Mouse (Mus musculus) heart, postnatal 14 days (tissue): ENCODE measurements around the gene Rilp. TPM values are rescaled to one million over a fixed set of nuclear protein-coding genes. Genes with fewer than 3 reads are reported as not detected.
"Not testable (repeated sequence)": the region's sequence is repeated elsewhere in the genome, so short reads cannot be mapped to it uniquely, and the experiment has no call there.

Experiments used
- DNase-seq, 2 experiments: peaks; one replicate each; pipeline ENCODE4 v3.0.0; 2021 to 2022
- intact Hi-C: fragments of 180-260 bp; cut with DNase I; formaldehyde crosslinking; loops from one replicate; pipeline ENCODE4 v1.15.1; 2025
- microRNA-seq, 2 experiments: library from miRNA; unstranded; fragments of <30 nt; microRNA quantifications; one replicate each; pipeline ENCODE4 v1.2.0; 2021 to 2022
- total RNA-seq, 2 experiments: library from RNA; stranded (reverse); gene quantifications; 2 replicates each; pipeline ENCODE4 v1.2.3; 2021

The Rilp gene
- total RNA-seq, 2 experiments from 2014 or later, result 42.2 to 44.1 TPM

GRCm38 (mm10) chr11:75551321-75551720 is 41.4 kb downstream of the Rilp start:
- no peak for DNase-seq
- intact Hi-C loops, result no loop called here

DNA sequence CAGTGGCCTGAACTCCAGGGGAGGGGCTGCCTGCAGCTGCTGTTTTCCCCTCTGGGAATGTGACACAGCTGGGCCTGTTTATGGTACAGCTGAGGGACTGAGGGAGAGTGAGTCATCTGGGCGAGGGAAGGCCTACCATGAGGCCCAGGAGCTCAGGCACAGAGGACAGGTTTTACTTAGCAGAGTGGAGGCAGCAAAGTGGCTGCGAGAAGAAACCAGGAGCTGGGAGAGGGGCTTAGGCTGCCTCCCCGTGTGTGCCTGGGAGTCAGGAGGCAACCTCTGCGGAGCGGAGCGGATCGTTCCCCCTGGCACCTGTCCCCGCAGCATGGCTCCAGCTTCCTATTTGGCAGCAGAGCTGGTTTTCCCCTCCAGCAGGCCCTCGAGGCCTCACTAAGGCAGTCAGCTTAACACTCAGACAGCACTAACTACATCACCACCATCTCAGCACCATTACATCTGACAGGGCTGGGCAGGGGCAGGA is 42.1 kb downstream of the Rilp start:
- peak; percentile 59 to 69 for DNase-seq
- intact Hi-C loops, result no loop called here

DNA sequence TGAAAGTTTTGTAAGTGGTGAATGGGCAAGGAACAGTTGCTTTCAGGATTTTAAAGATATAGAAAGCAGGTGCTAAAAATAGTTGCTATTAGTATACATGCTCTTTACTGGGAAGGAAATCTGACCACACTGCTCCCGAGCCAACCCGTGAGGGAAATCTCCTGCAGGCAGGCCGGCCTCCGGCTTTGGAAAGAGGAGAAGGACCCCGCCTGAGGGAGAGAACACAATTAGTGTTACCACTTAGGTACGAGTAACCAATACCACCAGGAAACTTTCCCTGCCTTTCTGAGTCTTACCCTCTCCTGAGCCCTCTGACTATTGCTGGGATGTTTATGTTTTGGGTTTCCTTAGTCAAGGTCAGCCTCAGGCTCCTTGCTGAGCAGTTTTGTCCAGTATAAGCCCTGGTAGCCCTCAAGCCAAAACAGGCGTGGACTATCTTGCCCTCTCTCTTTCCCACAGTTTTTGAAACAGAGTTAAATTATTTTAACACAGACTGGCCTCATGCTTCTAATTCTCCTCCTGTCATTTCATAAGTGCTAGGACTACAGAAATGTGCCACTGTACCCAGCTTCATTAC is 43.1 kb downstream of the Rilp start:
- no peak for DNase-seq
- intact Hi-C loops, result no loop called here

DNA sequence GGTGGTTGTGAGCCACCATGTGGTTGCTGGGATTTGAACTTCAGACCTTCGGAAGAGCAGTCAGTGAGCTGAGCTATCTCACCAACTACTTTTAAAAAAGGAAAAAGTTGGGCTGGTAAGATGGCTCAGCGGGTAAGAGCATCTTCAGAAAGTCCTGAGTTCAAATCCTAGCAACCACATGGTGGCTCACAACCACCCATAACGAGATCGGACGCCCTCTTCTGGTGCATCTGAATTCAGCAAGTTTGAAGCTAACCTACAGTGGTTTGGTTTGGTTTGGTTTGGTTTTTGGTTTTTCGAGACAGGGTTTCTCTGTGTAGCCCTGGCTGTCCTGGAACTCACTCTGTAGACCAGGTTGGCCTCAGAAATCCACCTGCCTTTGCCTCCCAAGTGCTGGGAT is 46.1 kb downstream of the Rilp start:
- DNase-seq, intact Hi-C loops: not testable (repeated sequence)

- intact Hi-C loops, result no loop called here
- DNase-seq, result no peak
These were observed 47.2 kb downstream of the Rilp start for GRCm38 (mm10) chr11:75557142-75557541.

DNA sequence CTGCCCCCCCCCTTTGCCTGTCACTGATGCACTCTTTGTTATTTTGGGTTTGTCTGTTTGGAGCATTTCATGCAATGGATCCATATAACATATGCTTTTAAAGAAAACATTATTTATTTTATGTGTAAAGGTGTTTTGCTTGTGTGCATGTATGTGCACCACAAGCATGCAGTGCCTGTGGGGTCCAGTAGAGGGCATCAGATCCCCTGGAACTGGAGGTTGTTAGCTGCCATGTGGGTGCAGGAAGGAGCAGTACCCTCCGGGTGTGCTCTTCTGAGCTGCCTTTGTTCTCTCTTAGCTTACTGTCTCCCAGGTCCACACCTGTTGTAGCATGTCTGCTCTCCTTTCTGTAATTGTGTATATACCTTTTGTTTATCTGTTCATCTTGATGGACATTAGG is 48.2 kb downstream of the Rilp start:
- DNase-seq, result no peak
- intact Hi-C loops, result no loop called here

DNA sequence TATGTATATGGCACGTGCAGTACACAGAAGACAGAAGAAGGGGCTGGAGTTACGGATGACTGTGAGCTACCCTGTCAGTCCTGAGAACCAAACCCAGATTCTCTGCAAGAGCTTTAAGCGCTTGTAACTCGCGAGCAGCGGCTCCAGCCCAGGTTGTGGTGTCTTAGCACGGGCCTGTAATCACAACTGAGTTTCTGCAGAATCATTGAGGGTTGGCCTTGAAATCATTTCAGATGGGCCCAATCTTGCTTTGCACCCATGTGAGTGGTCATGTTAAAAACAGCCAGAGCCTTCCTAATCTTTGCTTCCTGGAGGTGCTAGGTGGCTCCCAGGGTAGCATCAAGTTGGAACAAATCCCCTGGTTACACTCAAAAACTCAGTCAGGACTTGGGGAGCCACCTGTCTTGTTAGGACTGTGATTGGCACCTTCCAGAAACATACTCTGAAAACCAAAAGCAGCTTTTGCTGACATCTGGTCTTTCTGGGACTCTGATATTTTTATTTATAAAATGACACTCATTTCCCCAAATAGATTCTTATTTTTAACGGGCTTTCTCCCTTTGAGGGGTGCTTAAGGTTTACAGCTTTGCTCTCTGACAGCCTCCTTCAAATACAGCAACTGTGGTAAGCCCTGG is 50.1 kb downstream of the Rilp start:
- intact Hi-C loops, result no loop called here
- no peak for DNase-seq

DNA sequence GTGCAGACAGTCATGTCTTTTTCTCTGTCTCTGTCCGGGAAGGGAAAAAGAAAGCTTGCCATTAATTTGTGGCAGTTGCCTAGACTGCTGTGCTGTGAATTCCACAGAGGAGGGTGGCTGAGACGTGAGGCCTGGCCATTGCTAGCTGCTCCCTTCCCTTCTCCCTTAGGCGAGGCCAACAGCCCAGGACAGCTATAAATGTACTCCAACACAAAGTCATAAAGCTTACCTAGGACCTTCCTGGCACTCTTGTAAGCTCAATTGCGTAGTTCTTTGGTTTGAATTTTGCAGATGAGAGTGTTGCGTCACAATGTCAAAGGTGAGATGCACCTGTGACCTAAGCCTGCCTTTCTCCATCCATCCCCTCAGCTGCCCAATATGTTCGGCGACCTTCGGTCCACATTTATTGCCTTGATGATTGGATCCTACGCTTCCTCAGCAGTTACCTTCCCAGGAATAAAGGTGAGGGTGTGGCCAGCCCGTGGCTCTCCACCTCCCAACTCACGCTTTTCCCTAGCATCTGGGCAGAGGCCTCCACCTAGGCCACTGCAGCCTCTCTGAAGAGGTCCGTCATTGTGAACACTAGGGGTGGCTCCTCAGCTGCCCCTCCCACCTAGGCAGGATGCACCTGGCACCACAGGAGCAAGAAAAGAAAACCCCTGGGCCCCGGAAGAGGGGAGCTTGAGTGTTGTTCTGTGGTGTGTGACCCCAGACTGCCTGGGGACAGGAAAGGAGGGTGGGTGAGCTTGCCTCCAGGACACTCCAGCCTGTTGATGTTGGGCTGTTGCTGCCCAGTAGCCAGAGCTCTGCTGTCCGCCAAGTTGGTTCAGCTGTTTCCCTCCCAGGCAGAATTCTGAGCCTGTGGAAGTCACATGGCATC is 50.9 kb downstream of the Rilp start:
- intact Hi-C loops, result no loop called here
- DNase-seq, result no peak

GRCm38 (mm10) chr11:75561410-75561791 is 51.5 kb downstream of the Rilp start:
- intact Hi-C loops, result no loop called here
- DNase-seq, result no peak

Small RNAs within 50 kb of the gene (microRNA-seq; reads per million reads assigned to microRNA genes)
- gene Mir22 (8,628 to 40,626 reads per million in 2 experiments), gene Mir3971 (0 reads per million in 2 experiments)

Other genes starting within 250 kb of the Rilp start
- gene Rpa1, start 161.8 kb upstream of the Rilp start, total RNA-seq, result 10 to 100 TPM; 66.9 to 70.5 TPM
- gene Smyd4, start 161.7 kb upstream of the Rilp start, total RNA-seq, result 1 to 10 TPM; 4.2 to 4.6 TPM
- 10 to 100 TPM; 24.8 to 31.9 TPM for gene Serpinf1, start 87.4 kb upstream of the Rilp start, total RNA-seq
- gene Serpinf2, start 70.5 kb upstream of the Rilp start, total RNA-seq, result not detected
- gene Wdr81, start 55.4 kb upstream of the Rilp start, total RNA-seq, result 10 to 100 TPM in 1 of 2 experiments, 1 to 10 TPM in 1; 9.2 to 10.3 TPM
- gene Tlcd2, start 48.4 kb upstream of the Rilp start, total RNA-seq, result 10 to 100 TPM; 11.8 to 11.9 TPM
- gene Prpf8, start 23.3 kb upstream of the Rilp start, total RNA-seq, result 10 to 100 TPM; 84.8 to 93.3 TPM
- gene Scarf1, start 3.4 kb downstream of the Rilp start, total RNA-seq, result 10 to 100 TPM; 15.7 to 16.5 TPM
- 10 to 100 TPM; 23.4 to 25.8 TPM for gene Slc43a2, start 21.6 kb downstream of the Rilp start, total RNA-seq
- gene Pitpna, start 78.0 kb downstream of the Rilp start, total RNA-seq, result 100 to 1,000 TPM; 124 to 130 TPM
- gene Inpp5k, start 120.9 kb downstream of the Rilp start, total RNA-seq, result 10 to 100 TPM; 32.7 to 32.8 TPM
- 100 to 1,000 TPM; 136 to 143 TPM for gene Myo1c, start 140.4 kb downstream of the Rilp start, total RNA-seq
- 10 to 100 TPM; 91.1 to 94.4 TPM for gene Crk, start 169.2 kb downstream of the Rilp start, total RNA-seq
- gene Ywhae, start 222.8 kb downstream of the Rilp start, total RNA-seq, result 100 to 1,000 TPM; 534 to 594 TPM